Mouse (Mus musculus): ENCODE results near the gene Olfr907. TPM values are rescaled to one million over a fixed set of nuclear protein-coding genes. Genes with fewer than 3 reads are reported as not detected.

Olfr907 gene
- not detected in 2 replicates for polyA plus RNA-seq (2012; ENCODE audit: insufficient read depth, insufficient read length, low replicate concordance, missing spikeins)

DNA sequence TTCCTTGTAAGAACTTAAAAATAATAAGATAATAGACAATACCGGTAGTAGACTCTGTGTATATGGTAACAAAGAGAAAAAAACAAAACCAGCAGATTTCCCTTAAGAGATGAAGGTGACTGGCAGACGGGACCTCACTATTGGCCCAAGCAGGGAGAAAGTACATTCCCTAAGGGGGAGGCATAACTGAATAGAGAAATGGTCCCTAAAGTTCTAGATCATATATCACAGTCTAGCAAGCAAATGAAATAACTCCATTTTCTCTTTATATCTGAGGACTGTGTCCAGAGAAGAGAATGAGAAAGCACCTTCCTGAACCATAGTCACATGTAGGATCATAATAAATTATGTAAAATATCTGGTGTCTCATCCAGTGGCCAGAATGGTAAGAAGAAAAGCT lies at the start of gene Olfr907:
TSS of gene Olfr907 (plus strand) at position 301 of the 400 bp plus-strand sequence.
- TF ChIP-seq POLR2A (IDR thresholded peaks at IDR 0.05; ENCODE audit: insufficient read depth, low read depth, low read length) (no peak), CTCF (IDR thresholded peaks at IDR 0.05; ENCODE audit: insufficient read depth, low read depth, low read length) (no peak)
- H3K4me3 ChIP-seq (ENCODE audit: insufficient read depth, low read depth, low read length) = no peak within 1 kb of the TSS
- H3K4me1 ChIP-seq (ENCODE audit: control insufficient read depth, insufficient read depth, low read length) = no peaks in the 10 kb centered on the region
- H3K27ac ChIP-seq (ENCODE audit: insufficient read depth, low read depth, low read length) = no peak within 1 kb of the TSS
- 81% methylated on average over 2 of the region's 2 CpGs for WGBS

DNA sequence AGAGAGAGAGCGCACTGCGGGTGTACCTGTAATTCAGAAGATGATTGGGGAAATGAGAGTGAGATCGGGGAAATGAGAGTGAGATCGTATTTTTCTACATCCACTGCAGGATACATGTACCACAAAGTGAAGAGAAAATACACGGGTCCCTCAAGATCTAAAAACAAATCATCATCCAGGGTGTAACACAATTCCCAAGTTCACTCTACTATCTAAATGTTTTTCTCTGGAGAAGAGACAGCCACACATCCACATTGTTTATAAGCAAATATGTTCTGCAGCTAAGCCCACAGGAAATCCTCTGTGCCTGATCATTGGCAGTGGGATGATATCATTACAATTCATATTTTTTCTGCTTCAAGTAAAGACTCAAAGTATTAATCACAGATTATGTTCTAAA lies 48.2 kb upstream of the Olfr907 start, which contains the start of gene Olfr902:
TSS of gene Olfr902 (plus strand) at position 301 of the 400 bp plus-strand sequence.
- Histone ChIP-seq H3K4me3 (ENCODE audit: insufficient read depth, low read depth, low read length) (no peak within 1 kb of the TSS), H3K27ac (ENCODE audit: insufficient read depth, low read depth, low read length) (no peak within 1 kb of the TSS), H3K4me1 (ENCODE audit: control insufficient read depth, insufficient read depth, low read length) (no peaks in the 10 kb centered on the region)
- no peak for TF ChIP-seq CTCF (IDR thresholded peaks at IDR 0.05; ENCODE audit: insufficient read depth, low read depth, low read length)
- no peak for TF ChIP-seq POLR2A (IDR thresholded peaks at IDR 0.05; ENCODE audit: insufficient read depth, low read depth, low read length)
- 93% methylated on average over 5 of the region's 5 CpGs for WGBS

DNA sequence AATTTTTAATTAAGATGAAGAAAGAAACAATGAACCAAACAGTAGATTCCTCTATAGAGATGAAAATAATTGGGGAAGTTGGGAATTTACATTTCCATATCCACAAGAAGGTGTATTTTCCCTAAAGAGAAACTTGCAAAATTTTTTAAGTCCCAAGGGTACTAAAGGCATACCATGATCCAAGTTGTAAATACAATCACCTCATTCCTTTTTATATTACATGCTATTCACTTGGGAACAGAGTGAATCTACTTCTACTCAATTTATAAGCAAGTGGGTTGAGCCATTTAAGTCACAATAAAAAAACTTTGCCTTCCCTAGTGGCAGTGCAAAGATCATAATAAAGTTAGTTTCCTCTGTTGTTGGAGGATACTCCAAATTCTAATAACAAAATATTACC lies 32.8 kb upstream of the Olfr907 start, which contains the start of gene Olfr904:
TSS of gene Olfr904 (plus strand) at position 301 of the 400 bp plus-strand sequence.
- Histone ChIP-seq H3K4me1 (ENCODE audit: control insufficient read depth, insufficient read depth, low read length) (no peaks in the 10 kb centered on the region), H3K4me3 (ENCODE audit: insufficient read depth, low read depth, low read length) (no peak within 1 kb of the TSS), H3K27ac (ENCODE audit: insufficient read depth, low read depth, low read length) (no peak within 1 kb of the TSS)
- TF ChIP-seq CTCF (IDR thresholded peaks at IDR 0.05; ENCODE audit: insufficient read depth, low read depth, low read length) (no peak), POLR2A (IDR thresholded peaks at IDR 0.05; ENCODE audit: insufficient read depth, low read depth, low read length) (no peak)

DNA sequence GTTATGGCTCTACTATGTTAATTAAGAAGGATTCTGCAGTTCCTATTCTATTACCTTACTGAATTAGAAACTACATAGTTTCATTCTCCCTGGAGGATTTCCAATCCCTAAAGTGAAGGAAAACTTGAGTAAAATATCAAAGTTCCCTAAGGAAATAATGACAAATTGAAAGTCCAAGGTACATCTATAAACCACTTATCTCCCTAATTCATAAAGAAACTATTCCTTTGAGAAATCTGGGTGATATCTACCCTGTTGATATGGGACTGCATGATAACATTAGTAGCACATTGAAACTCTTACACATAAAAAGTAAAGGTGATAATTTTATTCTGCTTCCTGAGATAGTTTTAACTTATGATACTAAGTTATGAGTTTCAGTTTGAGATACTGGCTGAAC lies 24.8 kb upstream of the Olfr907 start, which contains the start of gene Olfr905:
TSS of gene Olfr905 (plus strand) at position 301 of the 400 bp plus-strand sequence.
- H3K27ac ChIP-seq (ENCODE audit: insufficient read depth, low read depth, low read length) = no peak within 1 kb of the TSS
- H3K4me3 ChIP-seq (ENCODE audit: insufficient read depth, low read depth, low read length) = no peak within 1 kb of the TSS
- no peaks in the 10 kb centered on the region for H3K4me1 ChIP-seq (ENCODE audit: control insufficient read depth, insufficient read depth, low read length)
- TF ChIP-seq CTCF (IDR thresholded peaks at IDR 0.05; ENCODE audit: insufficient read depth, low read depth, low read length) (no peak), POLR2A (IDR thresholded peaks at IDR 0.05; ENCODE audit: insufficient read depth, low read depth, low read length) (no peak)

DNA sequence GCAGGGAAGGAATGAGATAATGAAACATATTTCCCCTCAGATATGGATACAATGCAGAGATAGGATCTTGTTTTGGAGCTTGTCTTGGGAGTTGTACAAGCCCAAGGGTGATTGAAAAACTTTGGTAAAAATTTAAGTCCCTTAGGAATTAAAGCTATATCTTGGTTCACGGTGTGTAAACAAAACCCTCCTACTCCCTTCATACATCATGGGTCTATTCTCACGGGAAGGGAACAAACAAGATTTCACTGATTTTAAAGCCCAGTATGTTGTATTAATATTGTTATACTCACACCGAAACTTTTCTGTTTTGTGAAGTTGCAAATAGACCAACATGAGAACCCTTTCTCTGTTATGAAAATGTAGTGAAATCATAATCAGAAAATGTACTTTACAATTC lies 8.8 kb upstream of the Olfr907 start, which contains the start of gene Olfr906:
TSS of gene Olfr906 (plus strand) at position 301 of the 400 bp plus-strand sequence.
- Histone ChIP-seq H3K27ac (ENCODE audit: insufficient read depth, low read depth, low read length) (no peak within 1 kb of the TSS), H3K4me3 (ENCODE audit: insufficient read depth, low read depth, low read length) (no peak within 1 kb of the TSS), H3K4me1 (ENCODE audit: control insufficient read depth, insufficient read depth, low read length) (no peaks in the 10 kb centered on the region)
- TF ChIP-seq POLR2A (IDR thresholded peaks at IDR 0.05; ENCODE audit: insufficient read depth, low read depth, low read length) = no peak
- no peak for TF ChIP-seq CTCF (IDR thresholded peaks at IDR 0.05; ENCODE audit: insufficient read depth, low read depth, low read length)
- WGBS = 91% methylated on average over 3 of the region's 3 CpGs

DNA sequence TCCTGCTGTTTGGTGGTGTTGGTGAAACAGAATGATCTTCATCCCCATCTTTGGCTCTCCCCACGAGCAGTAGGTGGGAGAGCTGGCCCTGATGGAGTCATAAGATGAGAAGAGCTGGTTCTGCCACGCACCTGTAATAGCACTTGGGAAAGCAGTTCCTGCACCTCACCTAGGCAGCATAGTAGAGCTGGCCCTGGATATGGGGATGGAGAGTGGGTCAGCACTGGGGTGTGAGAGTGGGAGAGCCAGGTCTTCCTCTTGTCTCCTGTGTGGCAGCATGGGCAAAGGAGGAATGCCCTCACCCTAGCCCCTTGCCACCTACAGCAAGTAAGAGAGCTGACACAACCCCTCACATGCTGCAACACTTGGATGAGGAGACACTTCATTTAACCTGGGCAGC lies 16.8 kb downstream of the Olfr907 start:
- TF ChIP-seq POLR2A (IDR thresholded peaks at IDR 0.05; ENCODE audit: insufficient read depth, low read depth, low read length) = no peak
- no peak for TF ChIP-seq CTCF (IDR thresholded peaks at IDR 0.05; ENCODE audit: insufficient read depth, low read depth, low read length)
- Histone ChIP-seq H3K27ac (ENCODE audit: insufficient read depth, low read depth, low read length) (no peak overlapping the region), H3K4me3 (ENCODE audit: insufficient read depth, low read depth, low read length) (no peak overlapping the region), H3K4me1 (ENCODE audit: control insufficient read depth, insufficient read depth, low read length) (no peaks in the 10 kb centered on the region)
- 64% methylated on average over 2 of the region's 2 CpGs for WGBS

DNA sequence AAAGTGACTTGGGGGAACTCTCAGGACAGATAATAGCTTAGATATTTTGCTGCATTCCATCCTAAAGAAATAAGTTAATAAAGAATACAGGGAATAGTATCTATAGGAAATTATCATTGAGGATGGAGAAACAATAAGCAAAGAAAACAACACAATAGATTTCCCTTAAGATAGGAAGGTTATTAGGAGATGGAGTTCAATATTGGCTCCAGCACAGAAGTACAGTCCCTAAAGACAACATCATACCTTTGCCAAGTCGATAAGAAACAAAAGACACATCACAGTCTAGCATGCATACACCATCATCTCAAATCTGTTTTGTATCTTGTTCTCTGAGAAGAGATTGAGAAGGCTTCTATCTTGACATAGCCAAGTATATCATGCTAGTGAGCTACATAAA lies 25.7 kb downstream of the Olfr907 start, which contains the start of gene Olfr911-ps1:
TSS of gene Olfr911-ps1 (plus strand) at position 301 of the 400 bp plus-strand sequence.
- H3K4me1 ChIP-seq (ENCODE audit: control insufficient read depth, insufficient read depth, low read length) = no peaks in the 10 kb centered on the region
- TF ChIP-seq POLR2A (IDR thresholded peaks at IDR 0.05; ENCODE audit: insufficient read depth, low read depth, low read length) (no peak), CTCF (IDR thresholded peaks at IDR 0.05; ENCODE audit: insufficient read depth, low read depth, low read length) (no peak)
- WGBS = 60% methylated on average over 1 of the region's 1 CpGs
- H3K27ac ChIP-seq (ENCODE audit: insufficient read depth, low read depth, low read length) = no peak within 1 kb of the TSS
- no peak within 1 kb of the TSS for H3K4me3 ChIP-seq (ENCODE audit: insufficient read depth, low read depth, low read length)

DNA sequence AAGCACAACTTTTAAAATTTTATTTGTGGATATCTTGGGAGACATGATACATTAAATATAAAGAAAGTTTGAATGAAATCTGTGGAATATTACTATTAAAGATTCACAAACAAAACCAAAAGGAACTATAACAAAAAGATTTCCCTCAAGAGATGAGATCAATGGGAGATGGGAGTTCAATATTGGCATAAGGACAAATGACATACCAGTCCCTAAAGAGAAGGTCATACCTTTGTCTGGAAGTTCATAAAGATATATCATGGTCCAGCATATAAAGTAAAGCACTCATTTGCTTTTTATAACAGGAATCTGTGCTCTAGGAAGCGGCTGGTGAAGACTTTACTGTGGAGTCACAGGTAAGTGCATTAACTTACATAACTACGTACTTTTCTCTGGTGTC lies 41.9 kb downstream of the Olfr907 start, which contains the start of gene Olfr910:
TSS of gene Olfr910 (plus strand) at position 301 of the 400 bp plus-strand sequence.
- Histone ChIP-seq H3K4me1 (ENCODE audit: control insufficient read depth, insufficient read depth, low read length) (no peaks in the 10 kb centered on the region), H3K27ac (ENCODE audit: insufficient read depth, low read depth, low read length) (no peak within 1 kb of the TSS), H3K4me3 (ENCODE audit: insufficient read depth, low read depth, low read length) (no peak within 1 kb of the TSS)
- WGBS = 91% methylated on average over 2 of the region's 2 CpGs
- TF ChIP-seq POLR2A (IDR thresholded peaks at IDR 0.05; ENCODE audit: insufficient read depth, low read depth, low read length) (no peak), CTCF (IDR thresholded peaks at IDR 0.05; ENCODE audit: insufficient read depth, low read depth, low read length) (no peak)

Other genes with a start within 250 kb of the Olfr907 start
- gene Olfr143, start 243.0 kb upstream of the Olfr907 start, polyA plus RNA-seq (2012; ENCODE audit: insufficient read depth, insufficient read length, low replicate concordance, missing spikeins) = not detected in 2 replicates
- gene Olfr895, start 227.9 kb upstream of the Olfr907 start, polyA plus RNA-seq (2012; ENCODE audit: insufficient read depth, insufficient read length, low replicate concordance, missing spikeins) = not detected in 2 replicates
- gene Olfr896-ps1, start 204.7 kb upstream of the Olfr907 start, polyA plus RNA-seq (2012; ENCODE audit: insufficient read depth, insufficient read length, low replicate concordance, missing spikeins) = not detected in 2 replicates
- gene Olfr25, start 166.7 kb upstream of the Olfr907 start, polyA plus RNA-seq (2012; ENCODE audit: insufficient read depth, insufficient read length, low replicate concordance, missing spikeins) = not detected in 2 replicates
- gene Olfr898, start 147.4 kb upstream of the Olfr907 start, polyA plus RNA-seq (2012; ENCODE audit: insufficient read depth, insufficient read length, low replicate concordance, missing spikeins) = not detected in 2 replicates
- gene Olfr250, start 128.9 kb upstream of the Olfr907 start, polyA plus RNA-seq (2012; ENCODE audit: insufficient read depth, insufficient read length, low replicate concordance, missing spikeins) = not detected in 2 replicates
- gene Olfr251, start 118.7 kb upstream of the Olfr907 start, polyA plus RNA-seq (2012; ENCODE audit: insufficient read depth, insufficient read length, low replicate concordance, missing spikeins) = not detected in 2 replicates
- gene Olfr147, start 94.1 kb upstream of the Olfr907 start, polyA plus RNA-seq (2012; ENCODE audit: insufficient read depth, insufficient read length, low replicate concordance, missing spikeins) = not detected in 2 replicates
- gene Olfr901, start 66.3 kb upstream of the Olfr907 start, polyA plus RNA-seq (2012; ENCODE audit: insufficient read depth, insufficient read length, low replicate concordance, missing spikeins) = not detected in 2 replicates
- not detected in 2 replicates for gene Olfr902, start 48.1 kb upstream of the Olfr907 start, polyA plus RNA-seq (2012; ENCODE audit: insufficient read depth, insufficient read length, low replicate concordance, missing spikeins)
- not detected in 2 replicates for gene Olfr904, start 32.7 kb upstream of the Olfr907 start, polyA plus RNA-seq (2012; ENCODE audit: insufficient read depth, insufficient read length, low replicate concordance, missing spikeins)
- gene Olfr905, start 24.7 kb upstream of the Olfr907 start, polyA plus RNA-seq (2012; ENCODE audit: insufficient read depth, insufficient read length, low replicate concordance, missing spikeins) = not detected in 2 replicates
- gene Olfr906, start 8.7 kb upstream of the Olfr907 start, polyA plus RNA-seq (2012; ENCODE audit: insufficient read depth, insufficient read length, low replicate concordance, missing spikeins) = not detected in 2 replicates
- gene Olfr911-ps1, start 25.8 kb downstream of the Olfr907 start, polyA plus RNA-seq (2012; ENCODE audit: insufficient read depth, insufficient read length, low replicate concordance, missing spikeins) = not detected in 2 replicates
- not detected in 2 replicates for gene Olfr910, start 42.0 kb downstream of the Olfr907 start, polyA plus RNA-seq (2012; ENCODE audit: insufficient read depth, insufficient read length, low replicate concordance, missing spikeins)
- not detected in 2 replicates for gene Olfr912, start 84.4 kb downstream of the Olfr907 start, polyA plus RNA-seq (2012; ENCODE audit: insufficient read depth, insufficient read length, low replicate concordance, missing spikeins)
- gene Olfr913, start 97.0 kb downstream of the Olfr907 start, polyA plus RNA-seq (2012; ENCODE audit: insufficient read depth, insufficient read length, low replicate concordance, missing spikeins) = not detected in 2 replicates
- not detected in 2 replicates for gene Olfr914, start 109.3 kb downstream of the Olfr907 start, polyA plus RNA-seq (2012; ENCODE audit: insufficient read depth, insufficient read length, low replicate concordance, missing spikeins)
- gene Olfr916, start 164.1 kb downstream of the Olfr907 start, polyA plus RNA-seq (2012; ENCODE audit: insufficient read depth, insufficient read length, low replicate concordance, missing spikeins) = not detected in 2 replicates
- gene Olfr917, start 170.0 kb downstream of the Olfr907 start, polyA plus RNA-seq (2012; ENCODE audit: insufficient read depth, insufficient read length, low replicate concordance, missing spikeins) = not detected in 2 replicates
- gene Olfr918, start 178.8 kb downstream of the Olfr907 start, polyA plus RNA-seq (2012; ENCODE audit: insufficient read depth, insufficient read length, low replicate concordance, missing spikeins) = not detected in 2 replicates
- not detected in 2 replicates for gene Olfr919, start 207.9 kb downstream of the Olfr907 start, polyA plus RNA-seq (2012; ENCODE audit: insufficient read depth, insufficient read length, low replicate concordance, missing spikeins)
- not detected in 2 replicates for gene Vwa5a, start 222.5 kb downstream of the Olfr907 start, polyA plus RNA-seq (2012; ENCODE audit: insufficient read depth, insufficient read length, low replicate concordance, missing spikeins)